Mouse (Mus musculus) erythroblast, embryonic 14.5 days (primary cell): ENCODE results near the gene Bicra.

ENCODE experiments used
- GATA1 ChIP-seq: IDR thresholded peaks from 2 replicates; pipeline ENCODE4 v1.6.1; 2012; ENCODE audit warnings: low read length, inconsistent platforms, mixed read lengths
- TAL1 ChIP-seq: IDR thresholded peaks from 3 replicates; pipeline ENCODE4 v1.6.1; 2012; ENCODE audit warnings: low read length, inconsistent platforms, mixed read lengths

DNA sequence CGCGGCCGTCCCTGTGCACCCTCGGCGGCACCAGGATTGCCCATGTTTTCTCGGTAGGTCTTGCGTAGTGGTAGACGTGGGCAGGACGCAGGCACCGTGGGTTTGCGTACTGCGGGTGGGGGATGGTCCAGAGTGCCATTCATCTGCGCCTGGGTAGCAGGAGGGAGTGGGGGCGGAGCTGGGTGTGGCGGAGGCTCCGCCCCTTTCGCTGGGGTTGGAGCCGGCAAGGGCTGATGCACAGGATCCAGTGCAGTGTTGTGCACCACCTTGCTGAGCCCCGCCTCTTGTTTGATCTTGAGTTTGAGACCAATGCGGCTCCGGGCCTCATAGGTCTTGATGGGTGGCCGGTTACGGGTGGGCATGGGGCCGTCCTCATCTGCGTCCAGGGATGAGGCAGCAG is 75.5 kb downstream of the Bicra start:
- TF ChIP-seq TAL1 (no peak), GATA1 (no peak)
